Mouse (Mus musculus) limb, embryonic 11.5 days (tissue): ENCODE data around the gene Iqcc. TPM values are rescaled to one million over a fixed set of nuclear protein-coding genes. Genes with fewer than 3 reads are reported as not detected.
A peak's percentile ranks its signal among the peaks of the same experiment; 100 is the strongest.

Experiments used
- ATAC-seq: fragments of 200-750 bp; cut with Nextera tagmentation; 2 replicates; pipeline ENCODE4 v1.8.0; 2017; ENCODE audit warnings: low read depth; ENCODE audit not compliant: insufficient number of reproducible peaks, low FRiP score, low TSS enrichment
- DNase-seq: peaks from one replicate; pipeline ENCODE4 v3.0.0-alpha.2; 2015; ENCODE audit warnings: low spot score
- H3K27ac ChIP-seq: fragments of 300-500 bp; sonication (generic); replicated peaks from 2 replicates; pipeline ENCODE4 v1.5.1; 2014; ENCODE audit warnings: low read depth, mild to moderate bottlenecking, low read length
- H3K27me3 ChIP-seq: fragments of 300-500 bp; sonication (generic); 2 replicates; pipeline ENCODE4 v1.6.1; 2014; ENCODE audit warnings: mild to moderate bottlenecking, low read length, mixed read lengths; ENCODE audit not compliant: control insufficient read depth, insufficient read depth
- H3K36me3 ChIP-seq: fragments of 300-500 bp; sonication (generic); 2 replicates; pipeline ENCODE4 v1.6.1; 2014; ENCODE audit warnings: mild to moderate bottlenecking, low read length, moderate library complexity, mixed read lengths; ENCODE audit not compliant: control insufficient read depth, insufficient read depth
- H3K4me1 ChIP-seq: fragments of 300-500 bp; sonication (generic); 2 replicates; pipeline ENCODE4 v1.6.1; 2014; ENCODE audit warnings: low read length, mixed read lengths; ENCODE audit not compliant: control insufficient read depth, insufficient read depth
- H3K4me2 ChIP-seq: fragments of 300-500 bp; sonication (generic); 2 replicates; pipeline ENCODE4 v1.6.1; 2014; ENCODE audit warnings: low read depth, mild to moderate bottlenecking, moderate library complexity; ENCODE audit not compliant: severe bottlenecking
- H3K4me3 ChIP-seq: fragments of 300-500 bp; sonication (generic); 2 replicates; pipeline ENCODE4 v1.5.1; 2014; ENCODE audit warnings: low read depth, low read length
- H3K9ac ChIP-seq: fragments of 300-500 bp; sonication (generic); 2 replicates; pipeline ENCODE4 v1.6.1; 2014; ENCODE audit warnings: mild to moderate bottlenecking, low read length
- H3K9me3 ChIP-seq: fragments of 300-500 bp; sonication (generic); 2 replicates; pipeline ENCODE4 v1.6.1; 2016; ENCODE audit warnings: low read length; ENCODE audit not compliant: control insufficient read depth
- WGBS: fragments of 180-500 bp; shearing (Covaris S2); extraction: QIAGEN DNeasy Blood & Tissue Kit; methylation state at CpG from one replicate; pipeline ENCODE4 v1.1.7; 2014; 5-methylcytosine and 5-hydroxymethylcytosine counted together
- polyA plus RNA-seq: library from polyadenylated mRNA; unstranded; fragments of >200 nt; fragmentation: Nextera tagmentation; extraction: Ambion mirVana; gene quantifications from 2 replicates; pipeline ENCODE4 v1.2.1, GENCODE M21; 2014

The Iqcc gene
- polyA plus RNA-seq, 1 experiment from 2014 or later, result 26.4 TPM

GRCm38 (mm10) chr4:129618031-129618430 is 868 bp downstream of the Iqcc start:
- H3K9me3 ChIP-seq, result no peaks in the 10 kb centered on the region
- ATAC-seq (no peak), DNase-seq (no peak)
- H3K9ac ChIP-seq, result peak overlapping the region; percentile 69; the same call in 1 of the 2 replicates
- peak overlapping the region; percentile 46 for H3K4me3 ChIP-seq
- H3K4me2 ChIP-seq, result peak overlapping the region; percentile 53
- no peaks in the 10 kb centered on the region for H3K27me3 ChIP-seq
- H3K4me1 ChIP-seq, result peaks cover 11% of the 10 kb centered on the region
- H3K36me3 ChIP-seq, result no peaks in the 10 kb centered on the region; the same call in none of the 2 replicates
- H3K27ac ChIP-seq, result no peak overlapping the region
- 95% methylated on average over 5 of the region's 5 CpGs for WGBS

- Histone ChIP-seq H3K9me3 (no peaks in the 10 kb centered on the region), H3K4me1 (peaks cover 4% of the 10 kb centered on the region; the same call in 1 of the 2 replicates), H3K9ac (no peak overlapping the region), H3K27ac (no peak overlapping the region), H3K27me3 (no peaks in the 10 kb centered on the region), H3K4me2 (no peak overlapping the region), H3K36me3 (no peaks in the 10 kb centered on the region; the same call in none of the 2 replicates), H3K4me3 (no peak overlapping the region)
- WGBS, result 92% methylated on average over 7 of the region's 7 CpGs
- DNase-seq, result no peak
- ATAC-seq, result no peak
Measured at GRCm38 (mm10) chr4:129617121-129617641, 1.7 kb downstream of the Iqcc start.

GRCm38 (mm10) chr4:129616631-129617030 is 2.3 kb downstream of the Iqcc start:
- ATAC-seq, result no peak
- Histone ChIP-seq H3K27me3 (no peaks in the 10 kb centered on the region), H3K4me1 (peaks cover 4% of the 10 kb centered on the region; the same call in 1 of the 2 replicates), H3K4me3 (no peak overlapping the region), H3K9me3 (no peaks in the 10 kb centered on the region), H3K36me3 (no peaks in the 10 kb centered on the region; the same call in none of the 2 replicates), H3K27ac (no peak overlapping the region), H3K4me2 (no peak overlapping the region), H3K9ac (no peak overlapping the region)
- 92% methylated on average over 3 of the region's 3 CpGs for WGBS
- no peak for DNase-seq

GRCm38 (mm10) chr4:129615801-129616290 is 3.1 kb downstream of the Iqcc start:
- no peak for ATAC-seq
- Histone ChIP-seq H3K4me3 (no peak overlapping the region), H3K4me1 (peaks cover 4% of the 10 kb centered on the region; the same call in 1 of the 2 replicates), H3K4me2 (no peak overlapping the region), H3K36me3 (no peaks in the 10 kb centered on the region; the same call in none of the 2 replicates), H3K27me3 (no peaks in the 10 kb centered on the region), H3K9me3 (no peaks in the 10 kb centered on the region), H3K9ac (no peak overlapping the region), H3K27ac (no peak overlapping the region)
- WGBS, result 87% methylated on average over 9 of the region's 9 CpGs
- DNase-seq, result no peak

GRCm38 (mm10) chr4:129614093-129614492 is 4.8 kb downstream of the Iqcc start, which contains the start of gene Dcdc2b:
Gene Dcdc2b (minus strand): TSS chr4:129614257.
- no peaks in the 10 kb centered on the region for H3K9me3 ChIP-seq
- peaks cover 4% of the 10 kb centered on the region; the same call in 1 of the 2 replicates for H3K4me1 ChIP-seq
- H3K4me3 ChIP-seq, result no peak within 1 kb of the TSS
- ATAC-seq (no peak), DNase-seq (no peak)
- no peaks in the 10 kb centered on the region; the same call in 1 of the 2 replicates for H3K36me3 ChIP-seq
- H3K27ac ChIP-seq, result no peak within 1 kb of the TSS
- H3K9ac ChIP-seq, result no peak within 1 kb of the TSS
- no peaks in the 10 kb centered on the region for H3K27me3 ChIP-seq
- 82% methylated on average over 6 of the region's 6 CpGs for WGBS
- H3K4me2 ChIP-seq, result no peak within 1 kb of the TSS

- H3K9me3 ChIP-seq, result no peaks in the 10 kb centered on the region
- no peak overlapping the region for H3K9ac ChIP-seq
- peaks cover 8% of the 10 kb centered on the region; the same call in 1 of the 2 replicates for H3K36me3 ChIP-seq
- H3K4me3 ChIP-seq, result no peak overlapping the region
- DNase-seq, result no peak
- WGBS, result 77% methylated on average over 4 of the region's 4 CpGs
- no peak overlapping the region for H3K4me2 ChIP-seq
- ATAC-seq, result no peak
- no peaks in the 10 kb centered on the region for H3K4me1 ChIP-seq
- no peaks in the 10 kb centered on the region for H3K27me3 ChIP-seq
- H3K27ac ChIP-seq, result no peak overlapping the region
Measured at GRCm38 (mm10) chr4:129610472-129610871, 8.4 kb downstream of the Iqcc start.

GRCm38 (mm10) chr4:129610026-129610425 is 8.9 kb downstream of the Iqcc start:
- ATAC-seq (no peak), DNase-seq (no peak)
- H3K4me1 ChIP-seq, result no peaks in the 10 kb centered on the region
- H3K27ac ChIP-seq, result no peak overlapping the region
- no peak overlapping the region for H3K4me2 ChIP-seq
- no peak overlapping the region for H3K4me3 ChIP-seq
- whole genome bisulfite sequencing, result 82% methylated on average over 4 of the region's 4 CpGs
- no peak overlapping the region for H3K9ac ChIP-seq
- no peaks in the 10 kb centered on the region for H3K9me3 ChIP-seq
- peaks cover 8% of the 10 kb centered on the region; the same call in 1 of the 2 replicates for H3K36me3 ChIP-seq
- no peaks in the 10 kb centered on the region for H3K27me3 ChIP-seq

- Histone ChIP-seq H3K9me3 (no peaks in the 10 kb centered on the region), H3K4me3 (no peak overlapping the region), H3K4me1 (no peaks in the 10 kb centered on the region), H3K4me2 (no peak overlapping the region), H3K36me3 (peaks cover 10% of the 10 kb centered on the region; the same call in 1 of the 2 replicates), H3K27ac (no peak overlapping the region), H3K27me3 (no peaks in the 10 kb centered on the region), H3K9ac (no peak overlapping the region)
- ATAC-seq (no peak), DNase-seq (no peak)
- 84% methylated on average over 12 of the region's 12 CpGs for WGBS
Measured at GRCm38 (mm10) chr4:129609139-129609631, 9.7 kb downstream of the Iqcc start.
